Mouse (Mus musculus): ENCODE measurements at regions not wholly inside any gene's neighbourhood (a gene's known extent, or its start where the extent isn't known, plus 50 kb on each side); places are given as distances from the start of the nearest gene placed in this dataset.
"Not testable (repeated sequence)": the region's sequence is repeated elsewhere in the genome, so short reads cannot be mapped to it uniquely, and the experiment has no call there.

DNA sequence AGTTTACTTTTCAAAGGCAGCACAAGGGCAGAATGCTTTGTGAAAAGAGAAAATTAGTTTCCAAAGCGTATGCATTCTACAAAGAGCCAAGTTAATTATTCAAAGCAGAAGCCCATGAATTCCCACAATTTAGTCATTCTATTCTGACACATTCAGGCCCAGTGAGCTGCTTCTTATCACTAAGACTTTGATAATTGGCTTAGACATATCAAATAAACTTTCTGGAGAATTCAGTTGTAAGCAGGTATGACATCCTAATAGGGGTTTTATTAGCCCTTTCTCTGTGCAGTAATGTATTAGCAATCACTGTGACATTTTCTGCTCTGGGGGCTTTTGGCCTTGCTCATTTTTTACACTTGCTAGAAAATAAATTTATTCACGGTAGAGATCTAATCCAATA, 161.9 kb upstream of the Gm10306 start:
- no peak for DNase-seq (ENCODE audit: low read depth, low spot score)

DNA sequence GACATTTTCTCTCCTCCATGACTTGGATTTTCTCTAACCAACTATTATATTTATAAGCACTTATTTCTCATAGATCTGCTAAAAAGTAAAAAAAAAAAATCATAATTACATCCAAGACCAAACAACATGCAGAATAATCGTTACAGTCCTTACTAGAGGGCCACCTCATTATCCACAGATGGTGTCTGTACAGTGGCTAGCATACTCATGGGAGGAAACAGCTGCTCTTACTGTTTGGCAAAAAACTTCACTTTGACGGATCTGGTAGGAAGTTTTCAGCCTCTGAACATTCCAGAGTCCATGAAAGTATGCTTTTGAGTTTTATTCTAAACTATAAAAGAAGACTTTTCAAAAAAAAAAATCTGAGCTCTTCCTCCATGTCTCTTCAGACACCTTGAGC, 159.1 kb upstream of the Gm10306 start:
- no peak for DNase-seq (ENCODE audit: low read depth, low spot score)

- no peak for DNase-seq (ENCODE audit: low read depth, low spot score)
Observed at GRCm38 (mm10) chr4:94406922-94407321, 149.4 kb upstream of the Gm10306 start.

DNA sequence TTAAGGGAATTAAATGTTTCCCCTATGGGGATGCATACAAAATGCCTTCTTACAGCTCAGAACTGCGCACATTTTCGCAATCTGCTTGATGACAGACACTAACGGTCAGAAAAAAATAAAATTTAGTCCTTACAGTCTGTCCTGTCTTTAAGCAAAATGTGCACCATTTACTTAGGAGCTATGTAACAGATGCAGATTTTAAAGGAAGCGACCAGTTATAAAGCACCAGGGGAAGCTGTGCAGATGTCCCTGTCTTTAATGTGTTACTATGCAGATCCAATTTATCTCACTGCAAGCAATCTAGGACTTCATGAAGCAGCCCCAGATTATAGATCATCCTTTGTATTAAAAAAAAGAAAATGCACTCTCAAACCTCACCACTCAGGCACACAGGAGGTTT, 148.8 kb upstream of the Gm10306 start:
- DNase-seq (ENCODE audit: low read depth, low spot score): no peak

- no peak for DNase-seq (ENCODE audit: low read depth, low spot score)
Observed at GRCm38 (mm10) chr4:94412661-94413060, 143.7 kb upstream of the Gm10306 start.

DNA sequence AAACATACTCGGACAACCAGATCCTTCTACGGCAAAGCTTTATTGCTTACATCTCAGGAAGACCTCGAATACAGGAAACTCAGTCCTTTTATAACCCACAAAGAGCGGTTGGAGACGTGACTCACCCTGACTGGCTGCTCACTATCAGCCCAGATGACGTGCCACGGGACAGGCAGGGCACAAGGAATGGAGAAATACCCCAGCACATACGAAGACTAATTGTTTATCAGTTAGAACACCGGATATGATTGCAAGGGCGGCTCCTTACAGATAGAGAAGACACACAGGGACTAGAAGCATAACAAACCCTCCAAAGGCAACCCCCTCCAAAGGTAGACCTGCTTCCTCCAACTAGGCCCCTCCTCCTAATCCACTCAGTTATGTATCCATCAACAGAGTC, 130.8 kb upstream of the Gm10306 start:
- DNase-seq (ENCODE audit: low read depth, low spot score): not testable (repeated sequence)

- DNase-seq (ENCODE audit: low read depth, low spot score): no peak
Observed at GRCm38 (mm10) chr4:94427581-94427980, 128.8 kb upstream of the Gm10306 start.

DNA sequence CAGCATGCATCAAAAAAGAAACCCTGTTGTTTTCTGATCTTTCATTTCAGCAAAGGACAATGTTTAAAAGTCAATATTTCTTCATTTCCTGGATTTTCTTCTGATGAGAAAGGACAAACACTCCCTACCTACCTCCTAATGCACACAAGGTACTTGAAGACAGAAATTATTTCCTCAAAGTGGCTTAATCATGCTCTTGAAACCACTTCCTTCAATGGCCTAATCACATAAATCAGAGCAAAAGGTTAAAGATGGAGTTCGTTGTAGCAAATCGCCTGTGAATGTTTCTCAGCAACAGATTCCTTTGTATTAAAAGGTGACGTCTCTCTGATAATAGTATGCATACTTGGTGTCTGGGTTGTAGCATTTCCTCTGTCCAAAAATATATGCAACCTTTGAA, 124.3 kb upstream of the Gm10306 start:
- no peak for DNase-seq (ENCODE audit: low read depth, low spot score)

DNA sequence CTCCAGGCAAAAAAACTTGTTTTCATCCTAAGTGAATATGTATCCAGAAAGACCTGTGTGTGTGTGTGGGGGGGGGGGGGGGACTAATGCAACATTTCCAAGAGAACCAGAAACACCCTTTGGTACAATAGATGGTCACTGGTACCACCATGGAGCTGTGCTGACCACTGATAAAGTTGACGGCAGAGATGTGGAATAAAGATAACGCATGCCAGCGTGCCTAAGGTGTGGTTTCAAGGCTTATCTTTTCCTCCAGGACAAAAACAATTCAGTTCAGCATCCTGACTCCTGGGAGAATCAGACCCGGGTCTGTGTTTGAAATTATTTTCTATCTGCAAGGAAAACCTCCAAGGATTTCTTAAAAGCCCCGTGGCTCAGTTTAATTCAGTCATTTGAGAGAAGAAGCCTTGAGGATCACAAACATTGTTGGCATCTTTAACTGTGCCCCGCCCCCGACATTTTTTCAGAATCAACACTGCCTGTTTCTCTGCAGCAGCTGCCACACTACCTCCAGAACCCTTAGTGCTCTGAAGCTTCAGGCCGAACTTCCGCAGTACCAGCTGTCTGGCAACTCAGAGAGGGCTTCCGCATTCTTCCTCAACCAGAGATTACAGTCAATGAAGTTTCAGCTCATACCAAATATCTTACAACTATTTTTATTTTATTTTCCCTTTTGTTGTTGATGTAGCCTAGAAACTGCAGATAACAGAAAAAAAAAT, 118.5 kb upstream of the Gm10306 start:
- DNase-seq (ENCODE audit: low read depth, low spot score): no peak

- no peak for DNase-seq (ENCODE audit: low read depth, low spot score)
Observed at GRCm38 (mm10) chr4:94439159-94439836, 117.0 kb upstream of the Gm10306 start.

GRCm38 (mm10) chr4:94446604-94447003, 109.7 kb upstream of the Gm10306 start:
- no peak for DNase-seq (ENCODE audit: low read depth, low spot score)
